Mouse (Mus musculus) liver, embryonic 11.5 days (tissue): Measurements from ENCODE around the gene Rpusd3. TPM values are rescaled to one million over a fixed set of nuclear protein-coding genes. Genes with fewer than 3 reads are reported as not detected.

Experiments
- ATAC-seq: fragments of 200-750 bp; cut with Nextera tagmentation; replicated peaks from 2 replicates; pipeline ENCODE4 v1.8.0; 2017; ENCODE audit warnings: moderate number of reproducible peaks, mild to moderate bottlenecking, moderate TSS enrichment, moderate library complexity; ENCODE audit not compliant: low FRiP score
- DNase-seq: peaks from one replicate; pipeline ENCODE4 v3.0.0-alpha.2; 2017; ENCODE audit warnings: low spot score
- H3K27ac ChIP-seq: fragments of 300-500 bp; sonication (generic); 2 replicates; pipeline ENCODE4 v1.5.1; 2014; ENCODE audit warnings: mild to moderate bottlenecking, low read depth, low read length, control low read depth
- H3K27me3 ChIP-seq: fragments of 300-500 bp; sonication (generic); replicated peaks from 2 replicates; pipeline ENCODE4 v1.6.1; 2014; ENCODE audit warnings: low read length, mixed read lengths; ENCODE audit not compliant: control insufficient read depth, insufficient read depth
- H3K36me3 ChIP-seq: fragments of 300-500 bp; sonication (generic); 2 replicates; pipeline ENCODE4 v1.6.1; 2014; ENCODE audit warnings: mild to moderate bottlenecking, low read length, moderate library complexity, mixed read lengths; ENCODE audit not compliant: control insufficient read depth, insufficient read depth
- H3K4me1 ChIP-seq: fragments of 300-500 bp; sonication (generic); replicated peaks from 2 replicates; pipeline ENCODE4 v1.6.1; 2014; ENCODE audit warnings: low read length, mixed read lengths; ENCODE audit not compliant: control insufficient read depth, insufficient read depth
- H3K4me2 ChIP-seq: fragments of 300-500 bp; sonication (generic); 2 replicates; pipeline ENCODE4 v1.6.1; 2014; ENCODE audit warnings: mild to moderate bottlenecking, control low read depth, moderate library complexity
- H3K4me3 ChIP-seq: fragments of 300-500 bp; sonication (generic); 2 replicates; pipeline ENCODE4 v1.5.1; 2014; ENCODE audit warnings: low read depth, low read length, control low read depth
- H3K9ac ChIP-seq: fragments of 300-500 bp; sonication (generic); 2 replicates; pipeline ENCODE4 v1.6.1; 2014; ENCODE audit warnings: low read depth, low read length, control low read depth
- H3K9me3 ChIP-seq: fragments of 300-500 bp; sonication (generic); 2 replicates; pipeline ENCODE4 v1.6.1; 2016; ENCODE audit warnings: low read length, inconsistent platforms, mixed read lengths; ENCODE audit not compliant: control insufficient read depth
- WGBS: fragments of 180-500 bp; shearing (Covaris S2); extraction: QIAGEN DNeasy Blood & Tissue Kit; methylation state at CpG from one replicate; pipeline ENCODE4 v1.1.7; 2014; 5-methylcytosine and 5-hydroxymethylcytosine counted together
- polyA plus RNA-seq: library from polyadenylated mRNA; unstranded; fragments of >200 nt; fragmentation: Nextera tagmentation; extraction: Ambion mirVana; gene quantifications from 2 replicates; pipeline ENCODE4 v1.2.1, GENCODE M21; 2014

Rpusd3 gene
- polyA plus RNA-seq, 1 experiment from 2014 or later: 27.4 TPM

DNA sequence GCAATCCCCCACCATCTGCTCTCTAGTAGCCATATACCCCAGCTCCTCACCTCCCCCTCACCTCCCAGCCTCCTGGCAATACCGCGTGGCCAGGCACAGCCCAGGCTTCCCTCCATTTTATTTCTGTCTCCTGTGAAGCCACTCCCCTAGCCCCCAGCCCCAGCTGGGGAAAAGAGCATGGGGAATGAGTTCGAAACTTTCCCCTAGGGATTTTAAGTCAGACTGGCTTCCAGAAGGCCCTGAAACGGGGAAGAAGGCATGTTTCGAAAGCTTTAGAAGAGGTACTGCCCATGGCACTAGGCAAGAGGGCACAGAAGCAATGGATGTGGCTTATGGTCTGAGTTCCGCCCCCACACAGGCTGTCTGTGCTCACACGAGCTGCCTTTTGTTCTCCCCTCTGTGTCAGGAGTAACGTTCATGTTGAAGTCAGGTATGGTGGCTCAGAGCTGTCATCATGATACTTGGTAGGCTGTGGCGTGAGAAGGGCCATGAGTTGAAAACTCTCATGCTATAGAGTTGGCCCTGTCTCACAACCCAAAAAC, 16.6 kb upstream of the Rpusd3 start, which contains the start of gene Cidec:
TSS of gene Cidec (minus strand) at position 97 of the 542 bp plus-strand sequence.
- H3K9ac ChIP-seq: no peak within 1 kb of the TSS
- H3K4me2 ChIP-seq: no peak within 1 kb of the TSS
- WGBS: 68% methylated on average over 9 of the region's 9 CpGs
- H3K4me3 ChIP-seq: no peak within 1 kb of the TSS
- no peak for DNase-seq
- ATAC-seq: no peak
- H3K4me1 ChIP-seq: no peaks in the 10 kb centered on the region
- H3K9me3 ChIP-seq: no peaks in the 10 kb centered on the region
- no peaks in the 10 kb centered on the region for H3K27me3 ChIP-seq
- no peak within 1 kb of the TSS for H3K27ac ChIP-seq
- H3K36me3 ChIP-seq: no peaks in the 10 kb centered on the region

DNA sequence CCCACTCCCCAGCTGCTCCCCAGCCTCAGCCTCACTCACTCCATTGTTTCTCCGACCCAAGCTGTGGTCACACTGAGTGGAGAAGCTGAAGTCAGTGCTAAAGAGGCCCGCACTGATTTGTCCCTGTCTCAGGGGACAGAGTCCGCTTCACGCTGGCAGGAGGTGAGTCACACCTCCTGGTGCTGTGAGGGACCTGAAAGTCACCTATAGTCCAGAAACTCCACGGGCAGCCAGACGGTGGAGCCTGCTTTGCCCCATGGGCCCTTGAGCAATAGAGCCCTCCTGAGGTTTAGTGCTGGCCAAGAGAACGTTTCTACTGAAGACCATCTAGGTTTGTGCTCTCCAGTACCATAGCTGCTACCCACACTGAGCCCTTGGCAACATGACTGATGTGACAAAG, 15.6 kb upstream of the Rpusd3 start:
- Histone ChIP-seq H3K9ac (no peak overlapping the region), H3K9me3 (no peaks in the 10 kb centered on the region), H3K27ac (no peak overlapping the region), H3K36me3 (no peaks in the 10 kb centered on the region), H3K4me1 (no peaks in the 10 kb centered on the region), H3K4me3 (no peak overlapping the region), H3K27me3 (no peaks in the 10 kb centered on the region), H3K4me2 (no peak overlapping the region)
- 60% methylated on average over 7 of the region's 7 CpGs for WGBS
- DNase-seq (no peak), ATAC-seq (no peak)

GRCm38 (mm10) chr6:113433661-113434060, 14.5 kb upstream of the Rpusd3 start:
- H3K27me3 ChIP-seq: no peaks in the 10 kb centered on the region
- no peaks in the 10 kb centered on the region for H3K4me1 ChIP-seq
- H3K27ac ChIP-seq: no peak overlapping the region
- no peaks in the 10 kb centered on the region for H3K36me3 ChIP-seq
- WGBS: 77% methylated on average over 3 of the region's 3 CpGs
- ATAC-seq (no peak), DNase-seq (no peak)
- H3K9me3 ChIP-seq: no peaks in the 10 kb centered on the region
- no peak overlapping the region for H3K4me3 ChIP-seq
- H3K4me2 ChIP-seq: no peak overlapping the region
- H3K9ac ChIP-seq: no peak overlapping the region

GRCm38 (mm10) chr6:113431801-113432200, 12.7 kb upstream of the Rpusd3 start:
- ATAC-seq (no peak), DNase-seq (no peak)
- Histone ChIP-seq H3K9ac (no peak overlapping the region), H3K27ac (no peak overlapping the region), H3K27me3 (no peaks in the 10 kb centered on the region), H3K4me2 (no peak overlapping the region), H3K36me3 (no peaks in the 10 kb centered on the region), H3K4me1 (no peaks in the 10 kb centered on the region), H3K4me3 (no peak overlapping the region), H3K9me3 (no peaks in the 10 kb centered on the region)
- 57% methylated on average over 3 of the region's 3 CpGs for WGBS

GRCm38 (mm10) chr6:113430846-113431245, 11.7 kb upstream of the Rpusd3 start:
- WGBS: 61% methylated on average over 3 of the region's 3 CpGs
- Histone ChIP-seq H3K4me3 (no peak overlapping the region), H3K36me3 (no peaks in the 10 kb centered on the region), H3K27ac (no peak overlapping the region), H3K4me2 (no peak overlapping the region), H3K27me3 (no peaks in the 10 kb centered on the region), H3K9me3 (no peaks in the 10 kb centered on the region), H3K9ac (no peak overlapping the region), H3K4me1 (no peaks in the 10 kb centered on the region)
- DNase-seq (no peak), ATAC-seq (no peak)

DNA sequence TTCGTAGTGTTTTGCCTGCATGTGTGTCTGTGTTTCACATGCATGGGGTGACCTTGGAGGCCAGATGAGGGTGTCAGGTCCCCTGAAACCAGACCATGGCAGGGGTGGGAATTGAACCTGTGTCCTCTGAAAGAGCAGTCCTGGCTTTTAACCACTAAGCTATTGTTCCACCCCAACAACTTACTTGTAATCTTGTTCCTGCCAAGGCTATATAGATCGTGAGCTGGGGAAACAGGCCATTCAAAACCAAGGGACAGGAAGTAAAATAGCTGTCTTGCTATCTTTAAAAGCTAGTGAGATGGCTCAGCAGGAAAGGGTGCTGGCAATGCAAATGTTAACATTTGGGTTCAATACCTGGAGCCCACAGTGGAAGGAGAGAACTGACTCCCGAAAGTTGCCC, 10.8 kb upstream of the Rpusd3 start:
- Histone ChIP-seq H3K4me3 (no peak overlapping the region), H3K4me2 (no peak overlapping the region), H3K27me3 (no peaks in the 10 kb centered on the region), H3K9ac (no peak overlapping the region), H3K9me3 (no peaks in the 10 kb centered on the region), H3K4me1 (no peaks in the 10 kb centered on the region), H3K36me3 (no peaks in the 10 kb centered on the region), H3K27ac (no peak overlapping the region)
- DNase-seq (no peak), ATAC-seq (no peak)
- WGBS: 58% methylated on average over 3 of the region's 3 CpGs

- DNase-seq: no peak
- no peaks in the 10 kb centered on the region for H3K36me3 ChIP-seq
Observed at GRCm38 (mm10) chr6:113428006-113428405, 8.9 kb upstream of the Rpusd3 start.

GRCm38 (mm10) chr6:113427397-113427796, 8.3 kb upstream of the Rpusd3 start:
- Histone ChIP-seq H3K27ac (no peak overlapping the region), H3K4me3 (no peak overlapping the region), H3K36me3 (no peaks in the 10 kb centered on the region), H3K4me2 (no peak overlapping the region), H3K27me3 (no peaks in the 10 kb centered on the region), H3K9ac (no peak overlapping the region), H3K4me1 (no peaks in the 10 kb centered on the region), H3K9me3 (no peaks in the 10 kb centered on the region)
- ATAC-seq: no peak
- no peak for DNase-seq
- WGBS: 64% methylated on average over 3 of the region's 3 CpGs

More at GRCm38 (mm10) chr6:113428006-113428405, 8.9 kb upstream of the Rpusd3 start:
- Histone ChIP-seq H3K9me3 (no peaks in the 10 kb centered on the region), H3K4me1 (no peaks in the 10 kb centered on the region), H3K4me2 (no peak overlapping the region), H3K27ac (no peak overlapping the region), H3K9ac (no peak overlapping the region), H3K4me3 (no peak overlapping the region), H3K27me3 (no peaks in the 10 kb centered on the region)
- 85% methylated on average over 16 of the region's 16 CpGs for WGBS
- ATAC-seq: no peak

DNA sequence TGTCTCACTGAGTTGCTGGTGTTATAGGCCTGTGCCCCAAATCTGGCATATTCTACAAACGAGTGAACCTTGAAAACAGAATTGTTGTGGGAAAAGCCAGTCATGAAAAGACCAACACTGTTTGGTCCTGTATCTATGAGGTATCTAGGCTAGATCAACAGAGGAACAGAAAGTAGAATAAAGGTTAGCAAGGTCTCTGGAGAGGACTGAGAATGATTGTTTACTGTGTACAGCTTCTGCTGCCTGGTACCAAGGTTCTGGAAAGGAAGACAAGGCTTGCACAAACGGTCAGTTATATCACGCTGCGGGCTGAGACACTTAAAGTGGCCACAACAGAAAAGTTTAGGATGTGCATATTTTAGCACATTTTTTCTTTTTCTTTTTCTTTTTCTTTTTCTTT, 7.6 kb upstream of the Rpusd3 start:
- no peak for ATAC-seq
- H3K27ac ChIP-seq: no peak overlapping the region
- no peaks in the 10 kb centered on the region for H3K4me1 ChIP-seq
- no peak overlapping the region for H3K9ac ChIP-seq
- H3K4me3 ChIP-seq: no peak overlapping the region
- H3K4me2 ChIP-seq: no peak overlapping the region
- DNase-seq: no peak
- H3K36me3 ChIP-seq: no peaks in the 10 kb centered on the region
- no peaks in the 10 kb centered on the region for H3K27me3 ChIP-seq
- no peaks in the 10 kb centered on the region for H3K9me3 ChIP-seq
- WGBS: 91% methylated on average over 4 of the region's 4 CpGs
